Mouse (Mus musculus) splenic B cell, adult 2 months (primary cell): ENCODE measurements around the gene Zfp36l1.
A peak's percentile ranks its signal among the peaks of the same experiment; 100 is the strongest.

ENCODE experiments used
- DNase-seq: peaks from one replicate; pipeline ENCODE4 v3.0.0-alpha.2; 2011; ENCODE audit warnings: low read depth, low spot score
- H3K27me3 ChIP-seq: 2 replicates; pipeline ENCODE4 v1.6.1; 2012; ENCODE audit warnings: mild to moderate bottlenecking, low read length, moderate library complexity, mixed read lengths; ENCODE audit not compliant: control insufficient read depth, poor library complexity, insufficient read depth, severe bottlenecking
- H3K36me3 ChIP-seq: 2 replicates; pipeline ENCODE4 v1.6.1; 2012; ENCODE audit warnings: mild to moderate bottlenecking, low read length, moderate library complexity, mixed read lengths; ENCODE audit not compliant: control insufficient read depth, poor library complexity, insufficient read depth, severe bottlenecking

Zfp36l1 gene

GRCm38 (mm10) chr12:80137246-80137645 is 24.4 kb upstream of the Zfp36l1 start:
- DNase-seq: no peak
- Histone ChIP-seq H3K36me3 (no peaks in the 10 kb centered on the region), H3K27me3 (no peaks in the 10 kb centered on the region)

- no peaks in the 10 kb centered on the region for H3K27me3 ChIP-seq
- no peak for DNase-seq
- no peaks in the 10 kb centered on the region for H3K36me3 ChIP-seq
Measured at GRCm38 (mm10) chr12:80136264-80136930, 23.6 kb upstream of the Zfp36l1 start.

GRCm38 (mm10) chr12:80135173-80135572 is 22.4 kb upstream of the Zfp36l1 start:
- Histone ChIP-seq H3K27me3 (no peaks in the 10 kb centered on the region), H3K36me3 (no peaks in the 10 kb centered on the region)
- DNase-seq: no peak

- Histone ChIP-seq H3K36me3 (no peaks in the 10 kb centered on the region), H3K27me3 (no peaks in the 10 kb centered on the region)
- peak; percentile 54 for DNase-seq
Measured at GRCm38 (mm10) chr12:80133011-80133545, 20.3 kb upstream of the Zfp36l1 start.

GRCm38 (mm10) chr12:80132250-80133003 is 19.6 kb upstream of the Zfp36l1 start:
- H3K36me3 ChIP-seq: no peaks in the 10 kb centered on the region; the same call in 1 of the 2 replicates
- no peaks in the 10 kb centered on the region for H3K27me3 ChIP-seq
- peak; percentile 90 for DNase-seq

GRCm38 (mm10) chr12:80131359-80132249 is 18.8 kb upstream of the Zfp36l1 start:
- no peaks in the 10 kb centered on the region for H3K27me3 ChIP-seq
- DNase-seq: peak; percentile 56
- no peaks in the 10 kb centered on the region; the same call in 1 of the 2 replicates for H3K36me3 ChIP-seq

GRCm38 (mm10) chr12:80130558-80131358 is 17.9 kb upstream of the Zfp36l1 start:
- DNase-seq: peak; percentile 87

GRCm38 (mm10) chr12:80129531-80129930 is 16.7 kb upstream of the Zfp36l1 start:
- H3K36me3 ChIP-seq: no peaks in the 10 kb centered on the region; the same call in 1 of the 2 replicates
- no peaks in the 10 kb centered on the region for H3K27me3 ChIP-seq
- peak; percentile 61 for DNase-seq

More at GRCm38 (mm10) chr12:80130558-80131358, 17.9 kb upstream of the Zfp36l1 start:
- Histone ChIP-seq H3K27me3 (no peaks in the 10 kb centered on the region), H3K36me3 (no peaks in the 10 kb centered on the region; the same call in 1 of the 2 replicates)

- DNase-seq: no peak
- Histone ChIP-seq H3K27me3 (no peaks in the 10 kb centered on the region), H3K36me3 (peaks cover 3% of the 10 kb centered on the region)
Measured at GRCm38 (mm10) chr12:80127191-80127762, 14.5 kb upstream of the Zfp36l1 start.

- DNase-seq: no peak
- Histone ChIP-seq H3K27me3 (no peaks in the 10 kb centered on the region), H3K36me3 (peaks cover 3% of the 10 kb centered on the region)
Measured at GRCm38 (mm10) chr12:80125316-80125715, 12.5 kb upstream of the Zfp36l1 start.

GRCm38 (mm10) chr12:80124756-80125155 is 11.9 kb upstream of the Zfp36l1 start:
- Histone ChIP-seq H3K36me3 (peaks cover 5% of the 10 kb centered on the region), H3K27me3 (no peaks in the 10 kb centered on the region)
- no peak for DNase-seq

GRCm38 (mm10) chr12:80124211-80124610 is 11.4 kb upstream of the Zfp36l1 start:
- H3K27me3 ChIP-seq: no peaks in the 10 kb centered on the region
- H3K36me3 ChIP-seq: peaks cover 5% of the 10 kb centered on the region
- no peak for DNase-seq

GRCm38 (mm10) chr12:80123227-80123803 is 10.5 kb upstream of the Zfp36l1 start:
- DNase-seq: no peak
- H3K27me3 ChIP-seq: no peaks in the 10 kb centered on the region

More at GRCm38 (mm10) chr12:80123227-80123803, 10.5 kb upstream of the Zfp36l1 start:
- H3K36me3 ChIP-seq: peaks cover 5% of the 10 kb centered on the region
